ENCODE assay signal across 26 mouse cellular contexts in the genomic region with DNA sequence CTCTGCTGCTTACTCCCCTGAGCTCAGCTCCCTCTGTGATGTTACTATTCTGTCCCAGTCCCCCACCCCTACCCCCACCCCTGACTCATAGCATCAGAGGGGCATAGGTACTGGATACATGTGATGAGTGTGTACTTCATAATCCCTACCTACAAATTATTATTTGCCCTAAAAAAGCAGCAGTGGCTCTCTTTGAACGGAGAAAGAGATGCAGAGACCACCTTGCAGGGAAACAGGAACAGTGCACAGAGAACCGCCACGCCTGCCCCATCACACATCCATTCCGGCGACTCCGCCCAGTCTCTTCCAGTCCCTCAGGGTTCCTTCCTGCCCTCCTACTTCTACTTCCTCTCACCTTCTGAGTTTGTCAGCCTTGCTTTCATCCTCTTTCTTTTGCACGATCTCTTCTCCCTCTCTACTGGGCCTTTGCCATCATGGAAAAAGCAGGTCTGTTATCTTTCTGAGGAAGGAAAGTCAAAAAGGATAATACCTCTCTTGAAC. TPM values are rescaled to one million over a fixed set of nuclear protein-coding genes. Genes with fewer than 3 reads are reported as not detected.
A peak's percentile ranks its signal among the peaks of the same experiment; 100 is the strongest.
DNase-seq lines count a peak whose midpoint lies in the region; ATAC-seq and TF ChIP-seq lines count a peak whose summit lies in the region.
"Had no signal": no experiment of that assay in that cellular context is flagged by ENCODE, and none has a peak within 500 bp of the region (broad histone marks: within the 10 kb centered on the region; RNA-seq: fewer than 3 reads in every experiment).

Mgat4e (minus strand) TSS at position 51 of the 501 bp plus-strand sequence.

- TF ChIP-seq POLR2A in ES-Bruce4 (IDR thresholded peaks at IDR 0.05; ENCODE audit: insufficient read depth, low read length) (no peak), MEL (IDR thresholded peaks at IDR 0.05; ENCODE audit: control insufficient read depth in 1 of 2, insufficient read depth in 1 of 2, low read depth in 1 of 2, low read length in 2 of 2, poor library complexity in 1 of 2) (peak in 1 of 2 experiments; percentile 36; a peak in 1 of 4 replicates)

- peak; percentile 60 for DNase-seq in midbrain, embryonic 11.5 days (ENCODE audit: low spot score, missing footprints)
- peak; percentile 63 for DNase-seq in MEL (ENCODE audit: low read depth, low spot score)
- no peak for DNase-seq in hindbrain, postnatal 0 days (ENCODE audit: low spot score)
- DNase-seq in liver, embryonic 11.5 days (ENCODE audit: low spot score), result no peak
- DNase-seq: adrenal gland, adult 2 months; adrenal gland, postnatal 25 days; cerebellum, adult 18-20 months; cerebellum, adult 9-11 months; cerebellum, postnatal 36 days; forebrain, postnatal 0 days; gastrocnemius, postnatal 14 days; heart, postnatal 10 days; heart, postnatal 4 days had no signal

- WGBS in midbrain, embryonic 11.5 days, result 64% methylated on average over 7 of the region's 7 CpGs
- 70% methylated on average over 7 of the region's 7 CpGs for WGBS in midbrain, embryonic 13.5 days
- 63% methylated on average over 7 of the region's 7 CpGs for WGBS in hindbrain, postnatal 0 days
- WGBS in liver, embryonic 11.5 days, result 38% methylated on average over 7 of the region's 7 CpGs

- no peaks in the 10 kb centered on the region for H3K27me3 ChIP-seq in midbrain, embryonic 11.5 days (ENCODE audit: control insufficient read depth, insufficient read depth, low read length)
- H3K27me3 ChIP-seq in midbrain, embryonic 13.5 days, result no peaks in the 10 kb centered on the region
- H3K27me3 ChIP-seq in ES-Bruce4 (ENCODE audit: control insufficient read depth, insufficient read depth, low read length, poor library complexity, severe bottlenecking), result no peaks in the 10 kb centered on the region
- H3K27me3 ChIP-seq in MEL (ENCODE audit: control insufficient read depth in 1 of 2, insufficient read depth in 2 of 2, low read length in 2 of 2), result no peaks in the 10 kb centered on the region
- no peaks in the 10 kb centered on the region for H3K27me3 ChIP-seq in hindbrain, postnatal 0 days (ENCODE audit: insufficient read depth, low read length)
- H3K27me3 ChIP-seq in liver, embryonic 11.5 days (replicated peaks; ENCODE audit: control insufficient read depth, insufficient read depth, low read length), result no peaks in the 10 kb centered on the region
- H3K27me3 ChIP-seq: forebrain, embryonic 13.5 days; hindbrain, embryonic 12.5 days had no signal

- H3K36me3 ChIP-seq in midbrain, embryonic 11.5 days (ENCODE audit: control insufficient read depth, insufficient read depth, low read length), result no peaks in the 10 kb centered on the region
- H3K36me3 ChIP-seq in midbrain, embryonic 13.5 days, result no peaks in the 10 kb centered on the region
- H3K36me3 ChIP-seq in ES-Bruce4 (ENCODE audit: control insufficient read depth, insufficient read depth, low read length, poor library complexity, severe bottlenecking) (no peaks in the 10 kb centered on the region), MEL (ENCODE audit: control insufficient read depth in 1 of 2, insufficient read depth in 2 of 2, low read length in 2 of 2) (peaks cover 0 to 5% of the 10 kb centered on the region in 2 experiments; a peak in 2 of 4 replicates)
- H3K36me3 ChIP-seq in hindbrain, postnatal 0 days (ENCODE audit: insufficient read depth, low read length), result no peaks in the 10 kb centered on the region
- H3K36me3 ChIP-seq in liver, embryonic 11.5 days (ENCODE audit: control insufficient read depth, insufficient read depth, low read length), result no peaks in the 10 kb centered on the region
- H3K36me3 ChIP-seq: embryonic facial prominence, embryonic 10.5 days; G1E; hindbrain, embryonic 12.5 days had no signal

- no peak within 1 kb of the TSS for H3K27ac ChIP-seq in midbrain, embryonic 11.5 days (ENCODE audit: low read depth, low read length)
- no peak within 1 kb of the TSS for H3K27ac ChIP-seq in midbrain, embryonic 13.5 days
- peak within 1 kb of the TSS; percentile 87 for H3K27ac ChIP-seq in ES-Bruce4 (ENCODE audit: insufficient read depth, low read length)
- H3K27ac ChIP-seq in MEL (ENCODE audit: control insufficient read depth, low read depth, low read length), result 0 out of 2 replicates have a peak within 1 kb of the TSS, but pooled peaks have one; percentile 4
- no peak within 1 kb of the TSS for H3K27ac ChIP-seq in hindbrain, postnatal 0 days
- no peak within 1 kb of the TSS for H3K27ac ChIP-seq in liver, embryonic 11.5 days (ENCODE audit: low read depth, low read length)
- H3K27ac ChIP-seq: embryonic facial prominence, embryonic 10.5 days; forebrain, embryonic 13.5 days; hindbrain, embryonic 12.5 days had no signal

- TF ChIP-seq RAD21 in MEL (IDR thresholded peaks at IDR 0.05; ENCODE audit: low read depth, low read length), result no peak

- no peak within 1 kb of the TSS for H3K4me3 ChIP-seq in midbrain, embryonic 11.5 days (ENCODE audit: low read depth, low read length)
- H3K4me3 ChIP-seq in midbrain, embryonic 13.5 days (replicated peaks), result no peak within 1 kb of the TSS
- H3K4me3 ChIP-seq in ES-Bruce4 (ENCODE audit: low read depth, low read length) (peak within 1 kb of the TSS; percentile 16), MEL (ENCODE audit: control insufficient read depth in 1 of 2, insufficient read depth in 1 of 2, low read depth in 2 of 2, low read length in 2 of 2) (0 out of 4 replicates have a peak within 1 kb of the TSS, but pooled peaks of 1 of the 2 experiments have one; percentile 7)
- no peak within 1 kb of the TSS for H3K4me3 ChIP-seq in hindbrain, postnatal 0 days (ENCODE audit: low read length)
- H3K4me3 ChIP-seq in liver, embryonic 11.5 days (ENCODE audit: low read depth, low read length), result no peak within 1 kb of the TSS
- H3K4me3 ChIP-seq: embryonic facial prominence, embryonic 10.5 days; forebrain, embryonic 13.5 days; hindbrain, embryonic 12.5 days had no signal

- TF ChIP-seq CTCF in ES-Bruce4 (IDR thresholded peaks at IDR 0.05; ENCODE audit: low read depth, low read length) (no peak), MEL (IDR thresholded peaks at IDR 0.05 in 2 of 3, conservative IDR thresholded peaks at IDR 0.05 in 1 of 3; ENCODE audit: control insufficient read depth in 1 of 3, insufficient read depth in 1 of 3, low read depth in 2 of 3, low read length in 3 of 3, poor library complexity in 1 of 3, severe bottlenecking in 1 of 3) (no peak)
- TF ChIP-seq CTCF in hindbrain, postnatal 0 days (IDR thresholded peaks at IDR 0.05; ENCODE audit: low read depth), result no peak

- no peaks in the 10 kb centered on the region for H3K4me1 ChIP-seq in midbrain, embryonic 11.5 days (ENCODE audit: control insufficient read depth, insufficient read depth, low read length)
- no peaks in the 10 kb centered on the region for H3K4me1 ChIP-seq in midbrain, embryonic 13.5 days (replicated peaks)
- H3K4me1 ChIP-seq in ES-Bruce4 (ENCODE audit: control insufficient read depth, insufficient read depth, low read length), result peaks cover 4% of the 10 kb centered on the region
- peaks cover 6 to 8% of the 10 kb centered on the region in 2 experiments for H3K4me1 ChIP-seq in MEL (ENCODE audit: control insufficient read depth in 1 of 2, insufficient read depth in 2 of 2, low read length in 2 of 2)
- no peaks in the 10 kb centered on the region for H3K4me1 ChIP-seq in hindbrain, postnatal 0 days (ENCODE audit: insufficient read depth, low read length)
- H3K4me1 ChIP-seq in liver, embryonic 11.5 days (replicated peaks; ENCODE audit: control insufficient read depth, insufficient read depth, low read length), result no peaks in the 10 kb centered on the region
- H3K4me1 ChIP-seq: forebrain, embryonic 13.5 days; hindbrain, embryonic 12.5 days had no signal

- no peak for ATAC-seq in midbrain, embryonic 11.5 days (ENCODE audit: low FRiP score)
- no peak for ATAC-seq in midbrain, embryonic 13.5 days
- ATAC-seq in granulocyte monocyte progenitor cell, adult 5-6 weeks (replicated peaks; ENCODE audit: poor library complexity, severe bottlenecking), result peak; percentile 65
- no peak for ATAC-seq in hindbrain, postnatal 0 days
- no peak for ATAC-seq in liver, embryonic 11.5 days (replicated peaks; ENCODE audit: low FRiP score)
- ATAC-seq: forebrain, embryonic 13.5 days; forebrain, postnatal 0 days; hindbrain, embryonic 16.5 days had no signal

- no peaks in the 10 kb centered on the region; the same call in 1 of the 2 replicates for H3K9me3 ChIP-seq in midbrain, embryonic 11.5 days (ENCODE audit: control insufficient read depth, low read length)
- peaks cover 11% of the 10 kb centered on the region; the same call in 1 of the 2 replicates for H3K9me3 ChIP-seq in midbrain, embryonic 13.5 days
- no peaks in the 10 kb centered on the region for H3K9me3 ChIP-seq in ES-Bruce4 (replicated peaks; ENCODE audit: control insufficient read depth, insufficient read depth, low read length, poor library complexity, severe bottlenecking)
- no peaks in the 10 kb centered on the region for H3K9me3 ChIP-seq in MEL (replicated peaks; ENCODE audit: insufficient read depth, low read length)
- H3K9me3 ChIP-seq in hindbrain, postnatal 0 days (ENCODE audit: low read length), result no peaks in the 10 kb centered on the region
- no peaks in the 10 kb centered on the region for H3K9me3 ChIP-seq in liver, embryonic 11.5 days (ENCODE audit: control insufficient read depth, low read length)
- H3K9me3 ChIP-seq: embryonic facial prominence, embryonic 10.5 days; hindbrain, embryonic 12.5 days had no signal

- no peaks in the 10 kb centered on the region for H3K79me2 ChIP-seq in MEL (ENCODE audit: control insufficient read depth, insufficient read depth, low read length, poor library complexity)

- H3K4me2 ChIP-seq in midbrain, embryonic 11.5 days, result no peak within 1 kb of the TSS
- H3K4me2 ChIP-seq in midbrain, embryonic 13.5 days (replicated peaks), result no peak within 1 kb of the TSS
- H3K4me2 ChIP-seq in hindbrain, postnatal 0 days (ENCODE audit: low read depth, low read length), result no peak within 1 kb of the TSS
- H3K4me2 ChIP-seq in liver, embryonic 11.5 days, result no peak within 1 kb of the TSS
- H3K4me2 ChIP-seq: forebrain, embryonic 13.5 days; hindbrain, embryonic 12.5 days had no signal

- TF ChIP-seq EP300 in ES-Bruce4 (IDR thresholded peaks at IDR 0.05; ENCODE audit: insufficient read depth, low read depth, low read length) (0 out of 2 replicates have a peak, but pooled peaks have one; percentile 51), MEL (IDR thresholded peaks at IDR 0.05; ENCODE audit: low read depth in 1 of 2, low read length in 2 of 2) (no peak)

- no peak within 1 kb of the TSS for H3K9ac ChIP-seq in midbrain, embryonic 11.5 days (ENCODE audit: low read length)
- H3K9ac ChIP-seq in midbrain, embryonic 13.5 days (replicated peaks), result no peak within 1 kb of the TSS
- H3K9ac ChIP-seq in ES-Bruce4 (ENCODE audit: low read depth, poor library complexity, severe bottlenecking) (peak within 1 kb of the TSS; percentile 47), MEL (ENCODE audit: control insufficient read depth, low read depth, low read length, poor library complexity, severe bottlenecking) (0 out of 2 replicates have a peak within 1 kb of the TSS, but pooled peaks have one; percentile 10)
- H3K9ac ChIP-seq in hindbrain, postnatal 0 days (replicated peaks; ENCODE audit: low read length), result no peak within 1 kb of the TSS
- no peak within 1 kb of the TSS for H3K9ac ChIP-seq in liver, embryonic 11.5 days (ENCODE audit: low read depth, low read length)
- H3K9ac ChIP-seq: forebrain, embryonic 13.5 days; forebrain, postnatal 0 days; hindbrain, embryonic 12.5 days had no signal

RNA-seq across cellular contexts. Expression of gene Mgat4e, which starts in this region (rescaled TPM):
- not detected in 2 replicates for polyA plus RNA-seq in midbrain, embryonic 11.5 days (2014; fragmentation: Nextera tagmentation; extraction: Ambion mirVana)
- polyA plus RNA-seq in midbrain, embryonic 13.5 days (2015; fragmentation: Nextera tagmentation; extraction: Ambion mirVana), result not detected in 2 replicates
- polyA plus RNA-seq in ES-Bruce4 (2011; ENCODE audit: insufficient read depth, insufficient read length, low read depth, missing spikeins) (1.3 and 1.6 TPM in 2 replicates), MEL (2012; ENCODE audit: insufficient read depth in 1 of 2, insufficient read length in 2 of 2, low read depth in 1 of 2, low replicate concordance in 2 of 2, missing spikeins in 1 of 2) (under 1 TPM in 1 of 2 experiments, not detected in 1; 0.17 TPM)
- 0.08 TPM in 1 of 2 replicates, not detected in the other for total RNA-seq in MEL (2012; rRNA removed)
- not detected in 2 replicates for total RNA-seq in granulocyte monocyte progenitor cell, adult 5-6 weeks (2014; fragmentation: Nextera tagmentation)
- 0.10 TPM in 1 of 2 replicates, not detected in the other for total RNA-seq in granulocyte monocyte progenitor cell, adult 5-6 weeks (2017)
- 0.18 TPM in 1 of 2 replicates, not detected in the other for total RNA-seq in hindbrain, postnatal 0 days (2014; rRNA removed)
- not detected in 2 replicates for polyA plus RNA-seq in hindbrain, postnatal 0 days (2015; fragmentation: Nextera tagmentation; extraction: Ambion mirVana)
- not detected in 2 replicates for polyA plus RNA-seq in liver, embryonic 11.5 days (2014; fragmentation: Nextera tagmentation; extraction: Ambion mirVana)
- total RNA-seq: adrenal gland, adult 2 months; adrenal gland, postnatal 25 days; forebrain, postnatal 0 days; gastrocnemius, adult 18-20 months; gastrocnemius, postnatal 14 days; heart, adult 8-10 months; heart, postnatal 10 days; heart, postnatal 4 days had no signal
- polyA plus RNA-seq: adrenal gland, adult 2 months; embryonic facial prominence, embryonic 10.5 days; embryonic facial prominence, embryonic 14.5 days; forebrain, embryonic 13.5 days; forebrain, postnatal 0 days; G1E; heart, embryonic 14.5 days; hindbrain, embryonic 12.5 days; hindbrain, embryonic 16.5 days; intestine, embryonic 14.5 days had no signal

Comparison
In these comparisons a context has a peak if more than half of its experiments do, and no peak if none do; other contexts are left out.
1. Peak in DNase-seq in midbrain, embryonic 11.5 days; RNA of the gene not detected or under 1 TPM.
2. Peak in DNase-seq, H3K27ac ChIP-seq and H3K9ac ChIP-seq in MEL; RNA of the gene not detected or under 1 TPM.
3. Peak in ATAC-seq in granulocyte monocyte progenitor cell, adult 5-6 weeks; RNA of the gene not detected or under 1 TPM.